Mouse (Mus musculus): ENCODE results near the gene Gm10197.

DNA sequence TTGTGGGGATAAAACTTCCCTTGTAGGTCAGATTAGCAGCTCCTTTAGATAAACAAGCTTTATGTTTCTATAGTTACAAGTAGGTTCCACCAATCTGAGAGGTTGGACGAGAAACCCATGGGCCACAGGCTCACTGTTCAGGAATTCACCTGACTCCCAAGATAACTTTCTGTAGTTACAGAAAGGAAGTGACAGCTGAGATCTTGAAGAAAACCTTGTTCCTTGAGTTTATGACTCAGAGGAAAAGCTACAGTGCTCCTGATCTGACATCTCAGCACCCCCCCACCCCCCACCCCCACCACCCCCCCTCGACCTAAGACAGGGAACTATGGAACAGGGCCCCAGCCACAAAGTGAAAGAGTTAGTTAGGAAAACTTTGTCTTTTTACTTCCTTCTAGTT is 34.2 kb upstream of the Gm10197 start:
- TF ChIP-seq CTCF (IDR thresholded peaks at IDR 0.05; ENCODE audit: borderline replicate concordance, extremely low read depth, insufficient read depth, insufficient read length) (no peak), POLR2A (IDR thresholded peaks at IDR 0.05; ENCODE audit: borderline replicate concordance, extremely low read depth, insufficient read depth, insufficient read length, poor library complexity, severe bottlenecking) (no peak)

Measured in brain, embryonic 14.5 days (tissue).